Mouse (Mus musculus): ENCODE measurements around the gene Adcy3.
A peak's percentile ranks its signal among the peaks of the same experiment; 100 is the strongest.
"Not testable (repeated sequence)": the region's sequence is repeated elsewhere in the genome, so short reads cannot be mapped to it uniquely, and the experiment has no call there.

Gene Adcy3

GRCm38 (mm10) chr12:4184648-4185047 lies 51.7 kb downstream of the Adcy3 start:
- DNase-seq = no peak

GRCm38 (mm10) chr12:4188171-4189059 lies 55.5 kb downstream of the Adcy3 start:
- DNase-seq = peak; percentile 53

GRCm38 (mm10) chr12:4189060-4189447 lies 56.2 kb downstream of the Adcy3 start:
- DNase-seq = peak; percentile 26

DNA sequence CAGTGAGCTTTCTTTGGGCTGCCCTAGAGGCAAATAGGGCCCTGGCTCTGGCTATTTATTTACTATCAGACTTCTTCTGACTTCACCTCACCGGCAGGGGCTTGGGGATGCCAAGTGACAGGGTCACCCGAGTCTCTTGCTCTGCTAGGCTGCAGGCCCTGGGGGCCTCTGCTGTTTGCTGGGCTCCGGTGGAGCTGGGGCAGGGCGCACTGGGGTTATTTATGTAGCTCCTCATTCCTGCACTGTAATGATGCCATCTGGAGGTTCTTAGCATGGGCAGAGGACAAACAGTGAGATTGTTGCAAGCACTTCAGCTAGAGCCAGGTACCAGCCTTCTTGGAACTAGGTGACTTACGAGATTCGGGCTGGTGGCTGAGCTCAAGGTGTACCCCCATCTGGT lies 59.6 kb downstream of the Adcy3 start:
- no peak for DNase-seq

- peak; percentile 60 for DNase-seq
Measured at GRCm38 (mm10) chr12:4193025-4193740, 60.3 kb downstream of the Adcy3 start.

GRCm38 (mm10) chr12:4194643-4195042 lies 61.7 kb downstream of the Adcy3 start:
- DNase-seq = peak; percentile 17

DNA sequence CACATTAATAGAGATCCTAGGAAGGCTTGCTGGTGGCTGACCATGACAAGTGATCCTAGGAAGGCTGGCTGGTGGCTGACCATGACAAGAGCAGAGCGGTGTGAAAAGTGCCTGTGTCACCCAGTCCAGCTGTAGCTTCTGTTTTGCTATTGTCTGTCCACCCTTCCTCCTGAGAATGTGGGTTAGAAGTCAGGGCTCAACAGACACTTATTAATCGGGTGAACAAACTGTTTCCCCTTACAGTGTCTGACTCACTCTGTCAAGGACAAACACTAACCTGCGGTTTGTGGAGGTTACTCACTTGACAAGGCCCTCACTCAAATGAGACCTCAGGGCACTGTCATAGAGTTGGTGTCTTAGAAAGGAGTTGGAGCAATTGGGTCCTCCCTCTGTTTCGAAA lies 65.8 kb downstream of the Adcy3 start:
- DNase-seq = peak; percentile 42

DNA sequence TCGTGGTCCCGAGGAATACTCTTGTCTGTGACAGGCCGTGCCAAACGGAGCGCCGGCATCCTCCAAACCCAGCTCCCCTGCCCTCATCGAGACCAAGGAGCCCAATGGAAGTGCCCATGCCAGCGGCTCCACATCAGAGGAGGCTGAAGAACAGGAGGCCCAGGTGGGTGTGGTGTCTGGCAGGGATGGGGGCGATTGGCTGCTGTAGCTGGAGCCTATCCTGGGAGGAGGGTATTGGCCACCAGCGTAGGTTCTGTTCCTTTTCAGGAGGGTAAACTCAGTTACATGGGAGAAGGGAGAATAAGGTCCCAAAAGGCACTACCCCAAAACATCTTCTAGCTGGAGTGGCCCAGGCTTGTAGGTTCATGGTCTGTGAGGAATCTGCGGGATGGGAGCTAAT lies 66.4 kb downstream of the Adcy3 start:
- no peak for DNase-seq

DNA sequence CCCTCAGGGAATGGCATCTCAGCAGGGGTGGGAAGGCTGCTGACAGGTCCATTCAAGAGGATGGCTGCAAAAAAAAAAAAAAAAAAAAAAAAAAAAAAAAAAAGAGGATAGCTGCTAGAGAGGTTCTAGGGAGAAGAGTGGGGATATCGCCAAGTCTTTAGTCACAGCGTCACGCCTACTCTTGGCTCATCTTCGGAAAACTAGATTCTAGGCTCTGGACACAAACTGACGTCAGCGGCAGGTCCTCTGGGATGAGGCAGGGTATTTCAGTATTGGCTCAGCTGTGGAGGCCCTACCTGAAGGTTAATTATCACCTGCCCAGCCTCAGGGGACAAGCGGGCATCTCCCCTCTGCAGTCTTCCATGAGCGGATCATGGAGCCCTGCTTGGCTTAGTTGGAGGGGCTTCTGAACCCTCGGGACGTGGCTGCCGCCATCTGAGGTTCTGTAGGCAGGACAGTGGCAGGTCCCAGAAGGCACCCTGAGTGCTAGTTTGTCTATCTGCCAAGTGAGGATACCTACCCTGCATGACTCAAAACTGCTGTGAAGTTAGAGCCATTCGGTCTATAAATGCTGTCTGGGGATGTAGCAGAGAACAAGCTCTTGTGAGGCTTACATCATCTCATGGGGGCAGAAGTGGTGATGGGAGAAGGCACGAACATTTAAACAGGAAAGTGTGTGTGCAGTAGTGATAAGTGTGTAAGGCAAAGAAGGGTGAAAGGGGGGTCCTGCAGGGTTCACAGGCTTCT lies 68.7 kb downstream of the Adcy3 start:
- peak; percentile 24 for DNase-seq

GRCm38 (mm10) chr12:4202206-4202605 lies 69.3 kb downstream of the Adcy3 start:
- DNase-seq = no peak

GRCm38 (mm10) chr12:4206106-4206505 lies 73.2 kb downstream of the Adcy3 start:
- no peak for DNase-seq

DNA sequence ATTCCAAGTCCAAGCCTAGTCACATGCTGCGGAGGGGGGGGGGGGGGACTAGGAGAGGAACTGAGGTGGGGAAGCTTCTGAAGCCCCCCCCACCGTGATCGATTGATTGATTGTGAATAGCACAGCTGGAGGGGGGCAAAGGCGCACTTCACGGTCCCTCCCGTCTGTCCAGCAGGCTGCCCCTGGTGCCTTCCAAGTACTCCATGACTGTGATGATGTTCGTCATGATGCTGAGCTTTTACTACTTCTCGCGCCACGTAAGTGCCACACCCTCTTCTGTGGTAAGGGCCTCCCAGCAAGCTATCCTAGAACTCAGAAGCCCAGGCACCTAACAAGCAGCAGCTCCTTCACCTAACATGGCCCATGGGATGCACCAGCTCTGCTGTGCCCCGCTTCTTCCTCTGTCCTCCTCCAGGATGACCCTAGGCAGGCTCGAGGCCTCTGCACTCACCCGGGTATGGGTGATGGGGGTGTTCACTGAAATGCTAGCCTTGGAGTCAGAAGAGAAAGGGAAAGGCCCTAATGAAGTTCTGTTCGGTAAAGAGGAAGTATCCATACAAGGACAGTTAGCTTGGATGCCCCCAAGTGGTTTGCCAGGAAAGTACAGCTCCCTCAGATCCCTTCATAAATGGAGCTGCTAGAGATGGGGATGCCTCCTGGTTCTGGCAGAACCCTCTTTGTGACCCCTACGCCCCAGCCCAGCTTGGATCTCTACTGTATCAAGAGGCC lies 75.7 kb downstream of the Adcy3 start:
- DNase-seq = peak; percentile 80

- DNase-seq = no peak
Measured at GRCm38 (mm10) chr12:4209196-4209595, 76.3 kb downstream of the Adcy3 start.

DNA sequence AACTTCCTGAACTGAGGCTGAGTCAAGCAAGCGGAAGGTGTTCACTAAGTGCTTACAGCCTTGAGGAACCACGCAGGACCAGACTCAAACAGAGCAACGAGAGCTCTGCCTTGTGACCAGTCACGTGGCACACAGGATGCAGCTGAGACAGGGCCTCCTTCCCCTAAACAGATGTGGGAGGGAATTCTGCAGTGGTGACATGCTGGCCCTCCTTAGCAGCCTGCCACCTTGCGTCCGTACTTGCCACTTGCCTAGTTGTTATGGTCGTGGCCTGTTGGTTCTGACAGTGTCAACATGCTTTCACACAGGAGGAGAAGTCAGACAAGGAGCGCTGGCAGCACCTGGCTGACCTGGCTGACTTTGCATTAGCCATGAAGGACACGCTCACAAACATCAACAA lies 78.3 kb downstream of the Adcy3 start:
- peak; percentile 34 for DNase-seq

DNA sequence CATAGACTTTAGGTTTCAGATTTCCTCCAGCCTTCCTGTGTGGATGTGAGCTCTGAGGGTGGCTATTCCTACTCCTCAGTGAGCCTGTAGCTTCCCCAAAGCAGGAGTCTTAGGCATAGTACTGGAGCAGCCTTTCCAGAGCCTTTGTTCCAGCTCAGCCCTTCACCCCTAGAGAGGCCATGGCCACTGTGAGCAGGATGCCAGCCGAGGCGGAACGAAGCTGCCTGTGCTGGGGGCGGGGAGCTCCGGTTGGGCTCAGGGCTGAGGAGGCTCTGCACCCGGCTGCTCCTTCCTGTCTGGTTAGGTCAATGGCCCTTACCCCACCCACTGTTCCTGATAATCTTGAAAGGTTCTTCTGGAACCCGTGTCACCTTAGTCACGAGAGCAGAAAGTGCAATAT lies 80.0 kb downstream of the Adcy3 start:
- DNase-seq = no peak

DNA sequence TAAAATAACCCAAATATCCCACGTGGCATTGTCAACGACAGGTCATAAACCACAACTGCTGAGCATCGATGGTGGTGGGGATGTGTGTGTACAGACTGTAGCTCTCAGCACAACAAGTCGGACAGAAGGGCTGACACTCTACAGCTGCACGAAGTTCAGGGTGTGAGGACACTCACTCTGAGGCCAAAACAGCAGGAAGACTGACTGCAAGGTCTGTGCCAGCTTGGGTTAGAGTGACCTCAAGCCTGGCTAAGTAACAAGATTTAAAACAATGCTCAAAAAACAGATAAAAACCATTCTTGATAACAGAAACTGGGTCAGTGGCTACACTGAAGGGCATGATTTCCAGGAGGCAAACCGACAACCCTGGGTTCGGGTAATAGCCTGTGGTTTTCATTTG lies 97.3 kb downstream of the Adcy3 start:
- no peak for DNase-seq

DNA sequence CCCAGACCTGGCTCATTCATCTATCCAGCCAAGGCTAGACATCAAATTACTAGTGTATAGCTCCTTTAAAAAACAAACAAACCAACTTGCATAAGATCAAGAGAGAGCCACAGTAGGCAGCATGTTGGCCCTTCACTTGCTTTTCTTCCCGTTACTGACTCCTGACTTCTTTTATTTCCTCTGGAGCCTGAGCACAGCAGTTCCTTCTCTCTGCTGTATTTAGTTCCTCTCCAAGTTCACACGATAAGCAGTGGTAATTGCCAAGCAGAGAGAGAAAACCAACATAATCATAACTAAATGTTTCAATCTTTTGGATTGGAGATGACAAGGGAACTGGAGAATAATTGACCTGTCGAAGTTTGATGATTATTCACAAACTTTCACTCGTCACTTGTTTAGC lies 99.9 kb downstream of the Adcy3 start:
- DNase-seq = no peak

DNA sequence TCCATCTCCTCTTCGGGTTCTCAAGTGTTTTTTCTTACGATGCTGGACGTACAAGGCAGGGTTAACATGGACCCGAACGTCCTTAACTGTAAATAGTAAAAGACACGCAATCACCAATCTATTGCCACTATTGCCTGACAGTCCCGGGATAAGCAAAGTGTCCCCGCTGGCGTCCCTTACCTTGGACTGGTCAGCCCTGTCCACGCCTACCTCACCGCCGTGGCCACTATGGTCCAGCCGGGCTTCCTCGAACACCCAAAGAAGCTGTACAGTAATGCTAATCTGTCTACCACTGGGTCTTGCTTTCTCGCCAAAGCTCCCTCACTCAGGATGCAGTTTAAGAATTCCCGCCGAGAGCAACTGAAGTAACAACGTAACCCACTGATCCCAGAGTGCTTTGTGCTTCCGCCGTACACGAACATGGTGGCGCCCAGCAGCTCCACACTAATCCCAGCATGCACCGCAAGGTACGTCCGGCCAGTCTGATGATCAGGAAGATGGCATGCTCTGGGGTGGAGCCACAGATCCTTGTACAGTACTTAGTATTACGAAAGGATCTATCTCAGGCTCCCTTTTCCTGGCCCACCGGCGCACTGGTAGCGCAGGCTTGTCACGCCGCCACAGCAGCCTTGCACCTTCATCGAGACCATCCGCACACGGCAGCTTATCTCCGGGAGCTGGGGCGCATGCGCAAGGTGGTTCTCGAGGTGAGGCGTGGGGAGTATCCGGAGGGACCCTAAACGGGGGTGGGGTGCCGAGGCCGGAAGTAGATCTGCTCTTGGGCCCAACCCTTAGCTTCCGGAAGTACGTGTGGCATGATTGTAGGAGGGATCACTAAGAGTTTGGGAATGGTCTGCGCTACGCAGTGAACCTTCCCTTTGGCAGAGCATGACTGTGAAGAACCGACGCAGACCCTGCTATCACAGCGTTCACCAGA lies 100.9 kb downstream of the Adcy3 start, which contains the start of the genes Ptrhd1 and Cenpo:
Gene Ptrhd1, plus strand, starts transcription at position 456 of the 937 bp plus-strand sequence.
Gene Cenpo, minus strand, starts transcription at position 723 of the 937 bp plus-strand sequence.
- peak; percentile 99 for DNase-seq

- no peak for DNase-seq
Measured at GRCm38 (mm10) chr12:4237481-4237880, 104.6 kb downstream of the Adcy3 start.

DNA sequence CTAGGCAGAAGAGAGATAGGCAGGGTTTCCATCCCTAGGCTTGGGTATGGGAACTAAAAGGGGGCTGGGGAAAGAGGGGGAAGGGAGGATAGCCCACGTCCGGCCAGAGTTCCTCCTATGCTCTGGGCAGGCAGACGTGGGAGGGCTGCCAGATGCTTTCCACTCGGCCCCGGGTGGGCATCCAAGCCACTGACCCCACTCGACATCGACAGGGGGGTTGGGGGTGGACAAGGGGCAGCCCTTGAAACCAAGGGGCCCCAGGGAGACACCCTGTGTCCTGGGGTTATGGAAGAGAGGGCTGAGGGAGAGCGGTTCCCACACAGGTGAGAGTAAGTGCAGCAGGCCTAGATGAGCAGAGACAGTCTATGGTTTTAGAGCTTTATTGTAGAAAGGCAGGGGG lies 107.4 kb downstream of the Adcy3 start:
- not testable (repeated sequence) for DNase-seq

DNA sequence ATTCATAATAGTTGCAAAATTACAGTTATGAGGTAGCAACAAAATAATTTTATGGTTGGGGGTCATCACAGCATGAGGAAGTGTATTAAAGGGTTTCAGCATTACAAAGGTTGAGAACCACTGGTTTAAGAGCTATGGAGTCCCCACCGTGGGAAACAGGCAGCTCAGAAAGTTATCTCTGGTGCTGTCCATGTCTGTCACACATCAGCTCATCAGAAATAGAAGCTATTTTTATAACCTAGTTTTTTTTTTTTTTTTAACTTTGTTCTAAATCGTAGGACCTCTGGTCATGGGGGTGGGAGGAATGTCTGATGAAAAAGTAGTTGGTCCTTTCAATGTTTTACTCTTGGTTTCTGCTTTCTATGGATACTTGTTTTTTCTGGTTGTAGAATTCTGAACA lies 110.9 kb downstream of the Adcy3 start:
- peak; percentile 10 for DNase-seq

All from lung, postnatal 36 days (tissue).